Mouse (Mus musculus): ENCODE measurements around the gene Eif4a2.

DNA sequence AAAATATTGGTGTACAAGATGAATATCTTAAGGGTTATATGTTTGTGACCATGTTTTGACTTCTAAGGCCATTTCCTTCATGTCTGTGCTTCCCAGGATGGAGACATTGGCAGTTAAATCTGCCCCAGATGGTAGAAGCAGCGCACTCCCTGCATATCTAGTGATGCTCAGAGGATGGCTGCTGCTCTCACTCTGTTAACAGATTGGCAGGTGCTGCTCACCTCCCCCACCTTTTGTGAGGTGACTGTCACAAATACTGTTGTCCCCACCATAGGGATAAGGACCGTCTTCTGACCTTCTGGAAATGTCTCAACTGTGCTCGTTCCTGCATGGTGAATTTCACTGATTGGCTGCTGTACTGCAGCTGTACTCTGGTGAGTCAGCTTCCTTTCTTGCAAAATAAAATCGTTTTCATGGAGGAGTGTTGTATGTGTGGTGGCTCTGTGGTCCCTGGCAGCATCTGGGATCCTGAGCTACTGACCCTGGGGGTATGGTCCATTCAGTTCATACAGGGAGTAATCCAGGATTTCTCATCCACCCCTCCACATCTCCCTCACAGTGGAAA lies 29.2 kb downstream of the Eif4a2 start:
- TF ChIP-seq ZC3H11A (IDR thresholded peaks at IDR 0.05; ENCODE audit: borderline replicate concordance, low read depth, low read length) = no peak
- no peak for TF ChIP-seq MAFK (IDR thresholded peaks at IDR 0.05; ENCODE audit: insufficient read depth, low read depth, low read length)
